Mouse (Mus musculus) cortical plate, adult 2 months (tissue): ENCODE data around the gene Oas2. TPM values are rescaled to one million over a fixed set of nuclear protein-coding genes. Genes with fewer than 3 reads are reported as not detected.

Source experiments
- H3K27ac ChIP-seq: fragments of 200-500 bp; 2 replicates; pipeline ENCODE4 v1.5.1; 2012; ENCODE audit warnings: low read length, control low read depth, inconsistent platforms; ENCODE audit not compliant: insufficient read depth
- H3K4me1 ChIP-seq: fragments of 200-500 bp; 2 replicates; pipeline ENCODE4 v1.6.1; 2011; ENCODE audit warnings: low read length; ENCODE audit not compliant: control insufficient read depth, insufficient read depth
- H3K4me3 ChIP-seq: fragments of 200-500 bp; 2 replicates; pipeline ENCODE4 v1.5.1; 2011; ENCODE audit warnings: mild to moderate bottlenecking, low read length, control low read depth; ENCODE audit not compliant: insufficient read depth
- CTCF ChIP-seq: fragments of 200-500 bp; IDR thresholded peaks from 2 replicates; pipeline ENCODE4 v1.5.1; 2011; ENCODE audit warnings: mild to moderate bottlenecking, control low read depth, low read length; ENCODE audit not compliant: insufficient read depth; ENCODE audit errors: extremely low read depth
- POLR2A ChIP-seq: fragments of 200-500 bp; IDR thresholded peaks from 2 replicates; pipeline ENCODE4 v1.6.1; 2011; ENCODE audit warnings: mild to moderate bottlenecking, low read length, control low read depth; ENCODE audit not compliant: insufficient read depth; ENCODE audit errors: extremely low read depth
- polyA plus RNA-seq: library from polyadenylated mRNA; depleted of rRNA; stranded (reverse); fragments of >200 nt; gene quantifications from 2 replicates; pipeline ENCODE4 v1.2.3, GENCODE M21; 2012

Gene Oas2
- polyA plus RNA-seq, 1 experiment, result 0.73 TPM

DNA sequence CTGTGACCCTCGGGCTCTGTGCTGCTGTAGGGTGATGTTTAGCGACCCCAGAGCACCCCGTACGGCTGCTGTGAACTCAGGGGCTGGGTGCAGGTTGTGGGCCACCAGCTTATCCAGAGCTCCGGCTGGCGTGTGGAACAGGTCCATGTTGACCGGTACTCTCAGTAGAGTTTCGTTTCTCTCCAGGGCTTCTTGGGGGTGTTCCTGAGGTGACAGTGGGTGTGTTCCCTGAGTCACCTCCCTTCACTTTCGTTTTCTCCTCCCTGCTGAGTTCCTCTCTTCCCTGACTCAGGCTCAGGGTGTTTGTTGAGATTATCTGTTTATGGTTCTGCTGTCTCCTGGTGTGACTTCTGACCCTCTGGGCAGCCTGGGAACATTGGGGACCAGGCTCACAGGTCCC is 27.8 kb upstream of the Oas2 start, which contains the start of gene Oas3:
TSS of gene Oas3 (minus strand) at position 184 of the 400 bp plus-strand sequence.
- Histone ChIP-seq H3K27ac (no peak within 1 kb of the TSS), H3K4me3 (no peak within 1 kb of the TSS), H3K4me1 (no peaks in the 10 kb centered on the region; the same call in none of the 2 replicates)
- TF ChIP-seq POLR2A (no peak), CTCF (no peak)

DNA sequence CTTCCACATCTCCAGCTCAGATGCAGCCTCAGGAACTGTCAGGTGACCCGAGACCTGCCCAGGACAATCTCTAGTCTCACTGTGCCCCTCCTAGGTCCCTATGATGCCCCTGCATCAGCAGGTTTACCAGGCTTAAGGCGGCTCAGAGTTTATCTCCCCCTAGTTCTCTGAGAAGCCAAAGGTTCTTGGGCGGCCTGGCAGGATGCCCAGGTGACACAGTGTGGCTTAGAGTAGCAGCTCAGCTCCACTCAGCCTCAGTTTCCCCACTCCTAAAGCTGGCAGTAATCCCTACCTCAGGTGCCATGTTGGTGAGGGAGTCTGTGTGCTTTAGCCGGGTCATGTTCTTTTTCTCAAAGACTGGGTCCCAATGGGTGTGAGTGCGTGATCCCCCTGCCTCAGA is 27.1 kb upstream of the Oas2 start:
- no peaks in the 10 kb centered on the region; the same call in none of the 2 replicates for H3K4me1 ChIP-seq
- no peak for TF ChIP-seq CTCF
- no peak for TF ChIP-seq POLR2A
- no peak overlapping the region for H3K27ac ChIP-seq
- H3K4me3 ChIP-seq, result no peak overlapping the region

GRCm38 (mm10) chr5:120775287-120775985 is 25.8 kb upstream of the Oas2 start:
- no peak for TF ChIP-seq CTCF
- no peak for TF ChIP-seq POLR2A
- Histone ChIP-seq H3K4me3 (no peak overlapping the region), H3K4me1 (no peaks in the 10 kb centered on the region; the same call in none of the 2 replicates), H3K27ac (no peak overlapping the region)

DNA sequence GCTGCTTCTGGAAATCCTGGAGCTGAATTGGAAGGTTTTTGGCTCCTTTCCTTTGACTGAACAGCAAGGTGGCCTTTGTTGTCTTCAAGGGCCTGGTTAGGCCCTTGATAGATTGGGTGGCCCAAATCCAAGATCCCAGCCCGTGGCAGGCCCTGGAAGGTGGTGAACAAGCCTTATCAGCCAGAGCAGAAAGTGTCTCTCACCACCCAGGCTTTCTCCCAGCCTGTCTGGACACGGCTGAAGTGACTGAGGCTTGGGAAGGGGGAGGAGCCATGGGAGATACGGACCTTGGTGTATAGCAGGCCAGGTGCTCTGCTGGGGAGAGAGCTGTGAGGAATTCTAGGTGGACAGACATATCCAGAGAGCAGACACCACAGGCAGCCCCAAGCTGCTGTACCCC is 19.7 kb upstream of the Oas2 start:
- Histone ChIP-seq H3K27ac (no peak overlapping the region), H3K4me1 (no peaks in the 10 kb centered on the region), H3K4me3 (no peak overlapping the region)
- TF ChIP-seq POLR2A, result no peak
- no peak for TF ChIP-seq CTCF

DNA sequence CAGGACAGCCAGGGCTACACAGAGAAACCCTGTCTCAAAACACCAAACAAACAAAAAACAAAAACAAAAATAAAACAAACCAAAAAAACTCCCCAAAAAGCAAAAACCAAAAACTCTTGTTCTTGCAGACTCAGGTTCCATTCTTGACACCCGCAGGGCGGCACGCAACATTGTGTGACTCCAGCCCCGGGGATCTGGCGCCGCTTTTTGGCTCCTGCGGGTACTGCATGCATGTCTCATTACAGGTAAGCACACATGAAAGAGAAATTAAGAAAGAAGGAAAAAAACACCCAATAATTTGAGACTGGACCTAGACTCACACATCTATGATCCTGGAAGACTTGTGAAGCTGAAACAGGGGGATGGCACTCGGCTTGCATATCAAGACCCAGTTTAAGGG is 15.4 kb upstream of the Oas2 start:
- TF ChIP-seq CTCF, result no peak
- TF ChIP-seq POLR2A, result no peak
- no peak overlapping the region for H3K27ac ChIP-seq
- no peaks in the 10 kb centered on the region for H3K4me1 ChIP-seq
- H3K4me3 ChIP-seq, result no peak overlapping the region

DNA sequence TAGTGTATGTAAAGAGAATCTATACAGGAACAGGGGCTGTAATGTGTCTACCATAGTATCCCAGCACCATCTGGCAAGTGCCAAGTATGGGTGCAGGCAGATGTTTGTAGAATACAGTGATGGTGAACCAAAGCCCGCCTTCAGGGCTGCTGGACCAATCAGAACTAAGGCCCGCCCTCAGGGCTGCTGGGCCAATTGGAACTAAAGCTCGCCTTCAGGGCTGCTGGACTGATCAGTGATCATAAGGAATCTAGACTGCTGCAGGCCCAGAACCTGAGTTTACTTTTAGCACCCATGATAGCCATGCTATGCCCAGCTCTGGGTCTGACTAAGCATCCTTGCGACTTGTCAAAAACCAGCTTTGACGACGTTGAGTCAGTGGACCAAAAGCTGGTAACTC is 12.2 kb upstream of the Oas2 start:
- no peak for TF ChIP-seq CTCF
- TF ChIP-seq POLR2A, result no peak
- H3K27ac ChIP-seq, result no peak overlapping the region
- no peaks in the 10 kb centered on the region for H3K4me1 ChIP-seq
- H3K4me3 ChIP-seq, result no peak overlapping the region

DNA sequence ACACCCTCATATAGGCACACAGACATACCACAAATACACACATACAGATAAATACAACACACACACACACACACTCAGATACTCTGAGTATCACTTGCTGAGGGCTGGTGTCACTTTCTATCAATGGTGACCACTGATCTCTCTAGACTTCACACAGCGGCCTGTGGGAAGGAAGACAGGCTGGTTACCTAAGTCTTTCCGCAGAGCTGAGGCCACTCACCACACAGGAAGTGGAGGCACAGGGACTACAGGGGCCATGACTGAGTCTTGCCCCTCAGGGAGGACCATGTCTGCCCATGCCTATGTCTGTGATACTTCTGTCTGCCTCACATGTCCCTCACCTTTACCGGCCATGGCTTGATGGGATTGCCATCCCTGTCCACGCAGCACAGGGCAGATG is 4.6 kb upstream of the Oas2 start:
- Histone ChIP-seq H3K4me1 (no peaks in the 10 kb centered on the region), H3K4me3 (no peak overlapping the region), H3K27ac (no peak overlapping the region)
- TF ChIP-seq CTCF, result no peak
- TF ChIP-seq POLR2A, result no peak

- Histone ChIP-seq H3K4me3 (no peak overlapping the region), H3K4me1 (no peaks in the 10 kb centered on the region), H3K27ac (no peak overlapping the region)
- no peak for TF ChIP-seq POLR2A
- no peak for TF ChIP-seq CTCF
Observed at GRCm38 (mm10) chr5:120752786-120753185, 3.1 kb upstream of the Oas2 start.

DNA sequence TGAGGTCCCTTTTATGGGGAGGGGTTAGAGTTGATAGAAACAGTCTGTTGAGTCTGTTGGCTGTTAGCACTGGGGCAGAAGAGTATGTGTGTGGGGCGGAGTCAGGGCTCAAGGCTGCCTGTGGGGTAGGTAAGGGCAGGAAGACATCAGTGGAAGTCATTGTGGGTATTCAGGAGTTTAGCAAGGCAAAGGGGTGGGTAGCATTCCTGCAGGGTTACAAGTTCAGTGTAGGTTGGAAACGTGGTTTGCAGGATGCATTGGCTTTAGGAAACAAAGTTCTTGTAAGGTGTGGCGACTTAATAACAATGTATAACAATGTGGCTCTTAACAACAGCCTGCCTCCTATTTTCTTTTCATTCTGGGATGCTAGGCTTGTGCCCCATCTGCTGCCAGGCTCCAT is 1.6 kb upstream of the Oas2 start:
- Histone ChIP-seq H3K27ac (no peak overlapping the region), H3K4me3 (no peak overlapping the region)
- TF ChIP-seq POLR2A (no peak), CTCF (no peak)

DNA sequence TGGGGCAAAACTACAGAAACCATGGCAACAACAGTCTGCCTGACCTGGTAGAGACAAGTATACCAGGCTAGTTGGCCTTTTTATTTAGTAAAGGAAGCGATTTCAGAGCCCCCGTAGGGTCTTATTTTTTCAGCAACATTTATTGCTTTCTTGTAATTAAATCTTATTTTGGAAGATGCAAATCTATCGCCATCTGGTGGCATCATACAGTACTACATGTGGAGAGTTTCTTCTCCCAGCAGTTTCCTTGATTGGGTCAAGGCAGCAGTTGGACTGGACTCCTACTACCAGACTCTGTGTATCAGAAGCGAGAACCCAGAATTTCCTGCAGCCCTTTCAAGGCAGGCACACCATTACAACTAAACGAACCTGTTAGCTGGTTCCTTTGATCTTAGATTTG is 3.2 kb downstream of the Oas2 start:
- H3K4me3 ChIP-seq, result no peak overlapping the region
- H3K27ac ChIP-seq, result no peak overlapping the region
- no peaks in the 10 kb centered on the region for H3K4me1 ChIP-seq
- TF ChIP-seq CTCF, result peak; percentile 50
- no peak for TF ChIP-seq POLR2A

More for the DNA sequence above, 1.6 kb upstream of the Oas2 start:
- no peaks in the 10 kb centered on the region for H3K4me1 ChIP-seq
